Mouse (Mus musculus) heart, postnatal 0 days (tissue): ENCODE data around the gene Fam210b.

ENCODE experiments used
- CTCF ChIP-seq: IDR thresholded peaks from 2 replicates; pipeline ENCODE4 v1.5.1; 2016; ENCODE audit warnings: antibody characterized with exemption, control low read depth, low read depth
- EP300 ChIP-seq: IDR thresholded peaks from 2 replicates; pipeline ENCODE4 v1.6.1; 2016; ENCODE audit warnings: antibody characterized with exemption, low read depth

DNA sequence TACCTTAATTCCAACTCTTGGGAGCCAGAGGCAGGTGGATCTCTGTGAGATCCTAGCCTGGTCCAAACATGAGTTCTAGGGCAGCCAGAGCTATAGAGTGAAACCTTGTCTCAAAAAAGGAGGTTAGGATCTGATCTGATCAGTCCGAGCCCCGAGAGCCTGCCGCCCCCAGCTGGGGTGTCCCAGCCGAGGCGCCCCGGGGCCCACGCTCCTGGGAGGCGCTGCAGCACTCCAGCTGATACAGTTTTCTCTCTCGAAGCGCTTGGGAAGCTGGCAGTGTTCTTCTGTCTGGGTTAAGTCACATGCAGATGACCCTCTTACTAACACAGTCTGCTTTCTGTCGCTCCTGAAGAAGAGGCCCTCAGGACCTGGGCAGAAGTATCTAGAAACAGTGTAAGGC, 36.0 kb downstream of the Fam210b start:
- TF ChIP-seq CTCF: no peak
- TF ChIP-seq EP300: no peak
